Mouse (Mus musculus) small intestine, adult 2 months (tissue): ENCODE data around the gene Nudt14.

Experiments
- CTCF ChIP-seq: fragments of 200-500 bp; IDR thresholded peaks from 2 replicates; pipeline ENCODE4 v1.5.1; 2012; ENCODE audit warnings: low read depth, mild to moderate bottlenecking, control low read depth, inconsistent platforms, low read length, moderate library complexity, mixed read lengths; ENCODE audit not compliant: insufficient replicate concordance, insufficient read length; ENCODE audit errors: extremely low read depth
- POLR2A ChIP-seq: fragments of 200-500 bp; IDR thresholded peaks from 2 replicates; pipeline ENCODE4 v1.6.1; 2012; ENCODE audit warnings: low read depth, mild to moderate bottlenecking, control low read depth, inconsistent platforms, low read length, moderate library complexity

- TF ChIP-seq CTCF (no peak), POLR2A (no peak)
These were observed 20.4 kb downstream of the Nudt14 start for GRCm38 (mm10) chr12:112921518-112921917.
